Mouse (Mus musculus) hindbrain, embryonic 11.5 days (tissue): ENCODE measurements around the gene Aifm1. TPM values are rescaled to one million over a fixed set of nuclear protein-coding genes. Genes with fewer than 3 reads are reported as not detected.
A peak's percentile ranks its signal among the peaks of the same experiment; 100 is the strongest.

Source experiments
- ATAC-seq: fragments of 200-750 bp; cut with Nextera tagmentation; 2 replicates; pipeline ENCODE4 v1.8.0; 2017; ENCODE audit warnings: mild to moderate bottlenecking, moderate TSS enrichment, moderate library complexity; ENCODE audit not compliant: low FRiP score
- DNase-seq: peaks from one replicate; pipeline ENCODE4 v3.0.0-alpha.2; 2015; ENCODE audit warnings: low spot score
- H3K27ac ChIP-seq: fragments of 300-500 bp; sonication (generic); 2 replicates; pipeline ENCODE4 v1.5.1; 2014; ENCODE audit warnings: mild to moderate bottlenecking, low read depth, low read length
- H3K27me3 ChIP-seq: fragments of 300-500 bp; sonication (generic); 2 replicates; pipeline ENCODE4 v1.6.1; 2014; ENCODE audit warnings: mild to moderate bottlenecking, low read length, moderate library complexity, mixed read lengths; ENCODE audit not compliant: control insufficient read depth, insufficient read depth
- H3K36me3 ChIP-seq: fragments of 300-500 bp; sonication (generic); 2 replicates; pipeline ENCODE4 v1.6.1; 2014; ENCODE audit warnings: mild to moderate bottlenecking, low read length, moderate library complexity, mixed read lengths; ENCODE audit not compliant: control insufficient read depth, insufficient read depth
- H3K4me1 ChIP-seq: fragments of 300-500 bp; sonication (generic); replicated peaks from 2 replicates; pipeline ENCODE4 v1.6.1; 2014; ENCODE audit warnings: low read length, mixed read lengths; ENCODE audit not compliant: control insufficient read depth, insufficient read depth
- H3K4me2 ChIP-seq: fragments of 300-500 bp; sonication (generic); replicated peaks from 2 replicates; pipeline ENCODE4 v1.6.1; 2014; ENCODE audit warnings: mild to moderate bottlenecking, low read depth, low read length
- H3K4me3 ChIP-seq: fragments of 300-500 bp; sonication (generic); 2 replicates; pipeline ENCODE4 v1.5.1; 2014; ENCODE audit warnings: low read depth, low read length
- H3K9ac ChIP-seq: fragments of 300-500 bp; sonication (generic); 2 replicates; pipeline ENCODE4 v1.6.1; 2014; ENCODE audit warnings: low read depth, low read length
- H3K9me3 ChIP-seq: fragments of 300-500 bp; sonication (generic); 2 replicates; pipeline ENCODE4 v1.6.1; 2016; ENCODE audit warnings: low read length; ENCODE audit not compliant: control insufficient read depth
- WGBS: fragments of 180-500 bp; shearing (Covaris S2); extraction: QIAGEN DNeasy Blood & Tissue Kit; methylation state at CpG from one replicate; pipeline ENCODE4 v1.1.7; 2014; 5-methylcytosine and 5-hydroxymethylcytosine counted together
- polyA plus RNA-seq: library from polyadenylated mRNA; unstranded; fragments of >200 nt; fragmentation: Nextera tagmentation; extraction: Ambion mirVana; gene quantifications from 2 replicates; pipeline ENCODE4 v1.2.1, GENCODE M21; 2014

The Aifm1 gene
- polyA plus RNA-seq, 1 experiment from 2014 or later: 63.6 TPM

- peak overlapping the region; percentile 29 for H3K4me2 ChIP-seq
- WGBS: 8% methylated on average over 21 of the region's 91 CpGs
- H3K4me3 ChIP-seq: peak overlapping the region; percentile 33
- H3K36me3 ChIP-seq: no peaks in the 10 kb centered on the region
- no peaks in the 10 kb centered on the region for H3K9me3 ChIP-seq
- no peaks in the 10 kb centered on the region for H3K4me1 ChIP-seq
- H3K9ac ChIP-seq: no peak overlapping the region; the same call in 1 of the 2 replicates
- ATAC-seq (peak; percentile 71), DNase-seq (peak; percentile 48)
- H3K27me3 ChIP-seq: peaks cover 18% of the 10 kb centered on the region
- no peak overlapping the region for H3K27ac ChIP-seq
These were observed 59.4 kb downstream of the Aifm1 start for GRCm38 (mm10) chrX:48453736-48454494.

- peak overlapping the region; percentile 33 for H3K4me3 ChIP-seq
- DNase-seq (peak; percentile 37), ATAC-seq (no peak)
- WGBS: 19% methylated on average over 51 of the region's 71 CpGs
- no peak overlapping the region for H3K9ac ChIP-seq
- H3K27ac ChIP-seq: no peak overlapping the region
- no peaks in the 10 kb centered on the region for H3K9me3 ChIP-seq
- peak overlapping the region; percentile 29 for H3K4me2 ChIP-seq
- H3K4me1 ChIP-seq: no peaks in the 10 kb centered on the region
- H3K36me3 ChIP-seq: no peaks in the 10 kb centered on the region
- peaks cover 18% of the 10 kb centered on the region for H3K27me3 ChIP-seq
These were observed 60.3 kb downstream of the Aifm1 start for GRCm38 (mm10) chrX:48452931-48453673.

GRCm38 (mm10) chrX:48452231-48452890 lies 61.0 kb downstream of the Aifm1 start:
- H3K4me2 ChIP-seq: peak overlapping the region; percentile 29; the same call in 1 of the 2 replicates
- DNase-seq: no peak
- H3K9ac ChIP-seq: no peak overlapping the region
- 38% methylated on average over 9 of the region's 9 CpGs for whole genome bisulfite sequencing
- no peaks in the 10 kb centered on the region for H3K9me3 ChIP-seq
- ATAC-seq: no peak
- no peak overlapping the region; the same call in 1 of the 2 replicates for H3K4me3 ChIP-seq
- H3K36me3 ChIP-seq: no peaks in the 10 kb centered on the region
- no peak overlapping the region for H3K27ac ChIP-seq
- no peaks in the 10 kb centered on the region for H3K4me1 ChIP-seq
- H3K27me3 ChIP-seq: peaks cover 18% of the 10 kb centered on the region

- ATAC-seq (peak; percentile 48; the same call in 1 of the 2 replicates), DNase-seq (no peak)
- no peak overlapping the region for H3K27ac ChIP-seq
- 32% methylated on average over 10 of the region's 10 CpGs for WGBS
- no peaks in the 10 kb centered on the region for H3K36me3 ChIP-seq
- no peaks in the 10 kb centered on the region for H3K4me1 ChIP-seq
- H3K9me3 ChIP-seq: no peaks in the 10 kb centered on the region
- no peak overlapping the region for H3K9ac ChIP-seq
- no peak overlapping the region for H3K4me3 ChIP-seq
- H3K27me3 ChIP-seq: peaks cover 18% of the 10 kb centered on the region
- no peak overlapping the region for H3K4me2 ChIP-seq
These were observed 63.7 kb downstream of the Aifm1 start for GRCm38 (mm10) chrX:48449646-48450045.

- no peak for DNase-seq
- Histone ChIP-seq H3K27me3 (no peaks in the 10 kb centered on the region), H3K9me3 (no peaks in the 10 kb centered on the region), H3K4me3 (no peak overlapping the region), H3K4me1 (no peaks in the 10 kb centered on the region), H3K27ac (no peak overlapping the region), H3K36me3 (no peaks in the 10 kb centered on the region), H3K4me2 (no peak overlapping the region), H3K9ac (no peak overlapping the region)
- no peak for ATAC-seq
- WGBS: 90% methylated on average over 4 of the region's 4 CpGs
These were observed 68.7 kb downstream of the Aifm1 start for GRCm38 (mm10) chrX:48444677-48445076.

- 86% methylated on average over 7 of the region's 7 CpGs for WGBS
- H3K36me3 ChIP-seq: no peaks in the 10 kb centered on the region
These were observed 71.4 kb downstream of the Aifm1 start for GRCm38 (mm10) chrX:48441954-48442353.

GRCm38 (mm10) chrX:48441548-48441947 lies 71.8 kb downstream of the Aifm1 start:
- ATAC-seq: no peak
- DNase-seq: no peak
- H3K9me3 ChIP-seq: no peaks in the 10 kb centered on the region
- no peak overlapping the region for H3K27ac ChIP-seq
- no peak overlapping the region for H3K4me2 ChIP-seq
- 79% methylated on average over 6 of the region's 6 CpGs for WGBS
- no peaks in the 10 kb centered on the region for H3K27me3 ChIP-seq
- H3K36me3 ChIP-seq: no peaks in the 10 kb centered on the region
- H3K4me1 ChIP-seq: no peaks in the 10 kb centered on the region
- H3K4me3 ChIP-seq: no peak overlapping the region
- no peak overlapping the region for H3K9ac ChIP-seq

More at GRCm38 (mm10) chrX:48441954-48442353, 71.4 kb downstream of the Aifm1 start:
- Histone ChIP-seq H3K9ac (no peak overlapping the region), H3K27ac (no peak overlapping the region), H3K9me3 (no peaks in the 10 kb centered on the region), H3K27me3 (no peaks in the 10 kb centered on the region), H3K4me1 (no peaks in the 10 kb centered on the region), H3K4me2 (no peak overlapping the region), H3K4me3 (no peak overlapping the region)
- ATAC-seq: no peak
- no peak for DNase-seq

GRCm38 (mm10) chrX:48439036-48439435 lies 74.3 kb downstream of the Aifm1 start:
- WGBS: 58% methylated on average over 3 of the region's 4 CpGs
- Histone ChIP-seq H3K27ac (no peak overlapping the region), H3K9me3 (no peaks in the 10 kb centered on the region), H3K27me3 (no peaks in the 10 kb centered on the region), H3K4me3 (no peak overlapping the region), H3K9ac (no peak overlapping the region), H3K4me2 (no peak overlapping the region), H3K36me3 (no peaks in the 10 kb centered on the region), H3K4me1 (no peaks in the 10 kb centered on the region)
- ATAC-seq: no peak
- DNase-seq: no peak
